Mouse (Mus musculus) ovary, adult 18-20 months (tissue): ENCODE measurements at regions not wholly inside any gene's neighbourhood (a gene's known extent, or its start where the extent isn't known, plus 50 kb on each side); places are given as distances from the start of the nearest gene placed in this dataset.

Experiments
- DNase-seq: peaks from one replicate; pipeline ENCODE4 v3.0.0; 2022; ENCODE audit warnings: low spot score, mixed read lengths

DNA sequence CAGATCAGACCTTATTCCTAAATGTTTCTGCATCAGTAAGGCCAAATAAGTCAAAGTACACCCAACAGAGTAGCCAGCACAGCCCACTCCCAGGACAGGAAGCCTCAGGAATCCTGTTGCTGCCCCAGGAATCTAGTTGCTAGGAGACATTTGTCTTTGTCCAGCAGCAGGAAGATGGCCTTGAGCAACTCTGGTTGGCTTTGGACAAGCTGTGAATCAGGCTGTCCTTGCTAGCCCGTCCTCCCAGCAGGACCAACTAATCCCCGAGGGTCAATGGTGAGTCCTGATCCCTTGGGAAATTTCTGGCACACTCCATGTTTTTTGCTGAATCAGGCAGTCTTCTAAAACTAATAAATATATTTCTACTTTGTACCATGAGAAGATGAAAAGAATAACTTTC lies 317.1 kb downstream of the Mtx2 start:
- DNase-seq: no peak

DNA sequence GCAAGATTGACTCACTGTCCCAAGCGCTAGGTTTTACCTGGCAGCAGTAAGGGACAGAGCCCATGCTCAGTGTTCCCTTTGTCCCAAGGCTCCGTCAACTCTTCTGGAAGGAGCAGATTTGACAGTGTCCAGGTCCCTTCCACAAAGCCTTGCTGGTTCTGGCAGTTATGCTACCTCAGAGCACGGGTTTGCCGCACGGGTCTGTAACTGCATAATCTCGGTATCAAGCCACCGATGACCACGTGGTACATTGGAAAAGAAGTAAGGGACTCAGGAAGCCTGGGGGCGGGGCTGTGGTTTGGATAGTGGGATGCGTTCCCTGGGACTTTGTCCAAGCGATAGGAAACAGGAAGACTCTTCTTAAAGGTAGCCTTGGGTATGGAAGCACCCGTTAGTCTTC lies 319.3 kb downstream of the Mtx2 start:
- no peak for DNase-seq

GRCm38 (mm10) chr2:75146256-75146655 lies 320.7 kb downstream of the Mtx2 start:
- DNase-seq: no peak

- no peak for DNase-seq
These were observed 321.8 kb downstream of the Mtx2 start for GRCm38 (mm10) chr2:75147399-75147798.

- no peak for DNase-seq
These were observed 322.4 kb downstream of the Mtx2 start for GRCm38 (mm10) chr2:75147967-75148366.

DNA sequence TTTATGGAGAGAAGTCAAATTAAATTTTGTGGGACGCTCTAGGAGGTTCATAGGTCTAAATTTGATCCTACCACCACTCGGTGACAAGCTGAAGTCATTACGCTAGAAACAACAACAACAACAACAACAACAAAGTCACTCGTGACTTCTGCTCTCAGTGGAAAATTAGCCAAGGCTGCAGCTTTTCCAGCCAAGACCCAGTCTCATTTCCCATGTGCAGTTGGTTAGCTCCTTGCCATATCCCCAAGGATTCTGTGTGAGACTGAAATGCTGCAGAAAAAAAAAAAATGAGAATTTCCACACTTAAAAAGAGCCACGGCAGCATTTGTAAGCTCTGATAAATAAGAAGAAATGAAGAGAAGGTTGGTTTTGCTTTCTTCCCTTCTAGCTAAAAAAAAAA lies 323.4 kb downstream of the Mtx2 start:
- DNase-seq: no peak

DNA sequence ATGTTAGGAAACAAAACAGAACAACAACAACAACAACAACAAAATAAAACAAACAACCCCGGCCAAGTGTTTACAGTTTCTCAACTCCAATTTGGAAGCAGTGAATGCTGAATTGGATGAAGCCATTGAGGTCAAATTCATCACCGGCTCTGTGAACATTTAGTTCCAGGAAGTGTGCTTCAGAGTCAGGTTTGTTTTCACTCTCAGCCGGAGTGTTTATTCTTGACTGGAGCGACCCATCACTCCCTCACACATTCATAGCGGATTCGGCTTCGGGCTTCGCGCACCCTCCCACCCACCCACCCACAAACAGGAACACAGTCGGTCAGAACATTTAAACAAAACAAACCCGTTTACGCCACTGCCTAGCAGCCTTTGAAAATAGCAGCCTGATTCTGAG lies 324.0 kb downstream of the Mtx2 start:
- DNase-seq: no peak

DNA sequence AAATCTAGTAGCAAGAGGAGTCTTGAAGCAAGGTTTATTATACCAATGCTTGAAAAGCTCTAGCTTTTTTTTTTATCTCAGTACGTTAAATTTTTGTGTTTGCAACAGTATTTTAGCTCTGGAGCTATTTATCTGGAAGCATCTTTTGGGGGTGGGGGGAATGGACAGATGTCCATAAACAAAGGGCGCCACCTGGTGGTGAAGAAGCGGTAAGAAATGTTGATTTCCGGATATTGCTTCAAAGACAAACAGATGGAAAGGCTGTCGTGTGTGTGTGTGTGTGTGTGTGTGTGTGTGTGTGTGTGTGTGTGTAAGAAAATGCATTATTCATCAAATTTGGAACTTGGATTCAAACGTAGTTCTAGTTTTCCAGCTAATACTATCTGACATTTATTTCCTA lies 325.4 kb downstream of the Mtx2 start:
- DNase-seq: no peak

- DNase-seq: no peak
These were observed 325.9 kb downstream of the Mtx2 start for GRCm38 (mm10) chr2:75151519-75151918.

- DNase-seq: no peak
These were observed 326.9 kb downstream of the Mtx2 start for GRCm38 (mm10) chr2:75152477-75152990.

DNA sequence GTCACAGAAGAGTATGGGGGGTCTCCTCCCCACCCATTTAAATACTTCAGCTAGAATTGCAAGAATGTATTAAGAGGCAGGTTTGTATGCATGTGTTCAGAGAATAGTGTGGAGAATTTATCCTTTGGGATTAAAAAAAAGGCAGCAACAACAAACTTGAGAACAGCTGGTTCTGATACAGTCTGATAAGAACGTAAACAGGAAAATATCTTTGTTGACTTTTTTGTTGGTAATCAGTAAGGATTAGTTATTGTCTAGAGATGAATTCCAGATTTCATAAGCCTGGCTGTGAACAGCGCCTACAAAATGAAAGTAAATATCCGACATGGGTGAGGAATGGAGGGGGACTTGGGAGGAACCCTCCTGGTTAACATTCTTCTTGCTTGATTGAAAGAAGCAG lies 328.8 kb downstream of the Mtx2 start:
- DNase-seq: no peak

DNA sequence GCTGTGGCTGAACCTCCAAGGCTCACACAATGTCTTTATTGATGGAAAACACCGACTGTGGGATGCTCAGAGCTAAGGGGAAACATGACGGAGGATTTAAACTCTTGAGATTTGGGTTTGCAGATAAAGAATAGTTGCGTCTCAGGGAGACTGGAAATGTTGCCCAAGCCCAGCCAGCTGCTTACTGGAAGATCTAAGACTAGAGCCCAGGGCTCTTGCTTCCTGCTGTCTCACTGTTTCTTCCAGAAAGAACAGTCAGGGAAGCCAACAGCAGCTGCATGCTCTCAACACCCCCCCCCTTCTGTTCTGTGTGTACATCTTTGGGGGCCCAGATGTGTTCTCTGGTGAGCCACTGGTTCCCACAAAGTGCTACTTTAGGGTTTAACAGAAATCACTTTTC lies 333.0 kb downstream of the Mtx2 start:
- DNase-seq: no peak

GRCm38 (mm10) chr2:75161075-75161474 lies 335.5 kb downstream of the Mtx2 start:
- no peak for DNase-seq

DNA sequence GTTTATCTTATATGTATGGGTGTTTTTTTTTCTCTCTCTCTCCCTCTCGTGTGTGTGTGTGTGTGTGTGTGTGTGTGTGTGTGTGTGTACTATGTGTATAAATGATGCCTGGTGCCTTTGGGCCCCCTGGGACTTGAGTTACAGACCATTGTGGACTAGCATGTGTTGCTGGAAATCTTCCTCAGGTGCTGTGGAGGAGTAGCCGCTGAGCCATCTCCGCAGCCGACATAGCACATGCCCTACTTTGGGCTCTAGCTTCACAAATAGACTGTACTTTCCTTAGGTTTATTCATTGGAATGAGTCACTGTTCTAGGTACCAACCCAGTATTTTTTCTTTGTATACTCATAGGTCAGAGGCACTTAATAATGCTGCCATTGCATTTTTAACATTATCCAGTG lies 339.4 kb downstream of the Mtx2 start:
- no peak for DNase-seq

DNA sequence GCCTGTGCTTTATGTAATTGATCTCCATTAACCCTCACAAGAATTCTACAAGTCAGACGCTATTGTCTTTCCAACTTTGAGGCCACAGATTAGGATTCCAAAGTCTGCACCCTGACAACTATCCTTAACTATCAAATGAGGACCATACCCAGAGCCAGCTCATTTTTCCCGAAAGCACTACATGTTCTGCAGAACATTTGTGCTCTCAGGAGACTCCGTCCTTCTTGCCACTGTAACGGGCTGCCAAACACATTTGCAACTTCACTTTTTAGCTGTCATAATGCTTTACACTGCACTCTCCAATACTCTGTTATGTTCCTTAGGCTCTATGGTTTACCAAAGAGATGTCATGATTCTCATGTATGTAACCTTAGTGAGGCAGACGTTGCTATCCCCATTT lies 350.7 kb downstream of the Mtx2 start:
- DNase-seq: no peak

DNA sequence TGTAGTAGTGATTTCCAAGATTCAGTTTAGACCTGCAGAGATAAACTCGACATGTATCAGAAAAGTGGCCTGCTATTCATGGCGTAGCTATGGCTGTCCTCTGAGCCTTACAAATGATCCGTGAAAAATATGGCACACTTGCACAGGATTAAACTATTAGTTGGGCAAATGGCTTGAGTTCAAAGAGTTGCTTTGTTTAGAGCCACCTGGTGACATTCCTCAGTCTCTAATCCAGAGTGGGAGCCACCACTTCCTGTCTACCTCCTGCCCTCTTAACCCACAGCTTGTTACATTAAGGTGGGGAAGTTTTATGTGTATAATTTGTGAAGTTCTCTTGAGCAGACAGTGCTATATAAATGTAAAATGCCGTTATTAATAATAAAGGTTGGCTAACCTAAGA lies 357.7 kb downstream of the Mtx2 start:
- no peak for DNase-seq

GRCm38 (mm10) chr2:75202587-75203220 lies 377.1 kb downstream of the Mtx2 start:
- no peak for DNase-seq

DNA sequence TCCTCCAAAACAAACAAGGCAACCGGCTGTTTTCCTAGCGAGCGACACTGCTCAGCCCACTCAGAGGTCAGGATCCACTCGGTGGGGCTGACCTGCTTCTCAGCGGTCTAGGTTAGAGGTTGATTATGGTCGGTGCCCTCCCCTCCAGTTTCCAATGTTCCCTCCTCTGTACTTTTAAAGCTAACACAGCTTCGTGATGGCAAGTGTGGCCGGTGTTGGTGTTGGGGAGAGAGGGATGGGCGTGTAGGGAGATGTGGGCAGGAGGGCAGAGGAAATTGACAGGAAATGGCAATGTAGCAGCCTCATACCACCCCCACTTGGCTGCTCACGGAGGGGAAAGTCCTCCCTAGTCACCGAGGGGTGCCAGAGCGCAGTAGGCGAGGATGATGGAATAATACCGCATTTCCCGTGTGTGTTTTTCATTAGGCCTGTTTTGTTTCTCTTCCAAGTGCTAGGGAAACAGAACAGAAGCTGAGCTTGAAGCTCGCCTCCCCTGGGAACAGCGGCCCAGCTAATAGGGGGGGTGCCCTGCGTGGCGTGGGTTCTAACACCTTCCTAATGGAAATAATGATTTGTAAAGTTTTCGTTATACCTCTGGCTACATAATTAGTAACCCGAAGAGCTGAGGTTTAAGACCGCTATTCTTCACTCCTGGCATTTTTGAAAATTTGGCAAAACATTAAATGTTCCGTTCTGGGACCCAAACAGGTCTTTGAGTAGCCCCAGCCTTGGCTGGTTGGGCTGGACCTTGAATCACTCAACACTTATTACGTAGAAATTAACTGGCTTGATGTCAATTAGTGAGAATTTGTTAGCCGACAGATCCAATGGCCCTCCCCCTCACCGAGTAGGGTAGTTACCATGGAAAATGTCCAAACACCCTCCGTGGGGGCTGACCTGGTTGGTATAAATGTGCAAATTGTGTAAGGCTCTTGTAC lies 383.5 kb downstream of the Mtx2 start:
- peak; percentile 2 for DNase-seq

DNA sequence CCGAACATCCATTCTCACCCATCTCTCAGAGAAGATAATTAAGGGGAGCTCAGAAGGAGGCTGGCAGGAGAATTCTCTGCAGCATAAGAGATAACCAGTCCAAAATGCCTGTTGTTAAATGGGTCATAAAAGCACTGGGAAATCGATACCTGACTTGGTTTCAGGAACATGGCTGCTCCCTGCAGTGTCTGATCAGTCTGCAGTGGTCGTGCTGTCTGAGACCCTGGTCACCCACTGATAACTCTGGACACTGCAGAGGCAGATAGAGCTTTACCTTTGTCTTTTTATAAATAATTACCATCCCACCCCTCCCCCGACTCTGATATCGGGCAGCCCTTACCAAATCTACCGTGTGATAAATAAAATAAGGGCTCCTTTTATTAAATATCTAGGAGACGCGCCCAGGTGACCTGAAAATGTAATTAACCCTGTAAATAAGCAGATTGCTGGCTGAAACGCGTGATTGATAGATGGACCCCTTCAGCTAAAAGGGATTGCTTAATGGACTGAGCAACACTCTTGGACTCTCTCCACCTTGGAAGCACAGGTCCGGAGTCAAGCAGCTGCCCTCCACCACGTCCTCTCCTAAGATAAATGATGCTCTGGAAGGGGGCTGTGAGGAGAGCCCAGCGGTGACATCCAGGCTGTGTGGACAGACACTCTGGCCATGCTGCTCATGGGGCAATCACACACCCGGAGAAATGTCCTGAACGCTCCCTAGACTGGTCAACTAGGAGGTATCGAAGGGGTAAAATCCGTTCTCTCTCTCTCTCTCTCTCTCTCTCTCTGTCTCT lies 384.4 kb downstream of the Mtx2 start:
- no peak for DNase-seq

DNA sequence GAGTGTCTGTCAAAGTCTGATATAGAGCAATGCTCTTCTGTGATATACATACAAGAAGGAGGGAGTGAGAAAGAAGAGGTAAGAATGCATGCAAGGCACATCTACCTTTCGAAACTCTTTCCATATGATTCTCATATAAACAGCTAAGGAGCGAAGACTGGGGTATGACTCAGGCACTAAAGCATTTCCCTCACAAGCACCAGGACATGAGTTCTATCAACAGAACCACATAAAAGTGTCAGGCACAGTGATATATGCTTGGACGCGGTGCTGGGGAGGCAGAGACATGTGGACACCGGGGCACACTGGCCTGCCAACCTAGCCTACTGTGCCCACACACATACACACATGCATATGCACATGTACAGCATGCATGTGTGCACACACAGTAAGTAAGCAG lies 391.3 kb downstream of the Mtx2 start:
- no peak for DNase-seq

- no peak for DNase-seq
These were observed 395.3 kb downstream of the Mtx2 start for GRCm38 (mm10) chr2:75220775-75221359.

DNA sequence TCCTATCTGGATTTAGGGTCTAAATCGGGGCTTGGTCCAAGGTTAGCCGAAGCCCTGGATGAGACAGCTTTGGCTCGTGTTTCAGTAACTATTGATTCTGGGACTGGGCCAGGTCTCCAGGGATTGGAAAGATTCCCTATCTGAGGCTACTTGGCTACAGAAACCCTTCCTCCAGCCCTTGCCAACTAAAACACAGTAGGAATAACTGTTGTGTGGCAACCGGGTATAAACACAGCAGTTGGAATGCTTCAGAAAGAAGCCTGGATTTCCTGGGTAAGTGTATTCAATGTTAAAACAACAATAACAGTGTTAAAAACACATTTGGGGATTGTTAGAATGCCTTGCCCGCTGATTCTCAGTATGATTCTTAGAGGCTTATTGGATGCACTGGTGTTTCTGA lies 398.8 kb downstream of the Mtx2 start:
- peak; percentile 30 for DNase-seq
